Mouse (Mus musculus): ENCODE data around the gene Nanp. TPM values are rescaled to one million over a fixed set of nuclear protein-coding genes. Genes with fewer than 3 reads are reported as not detected.

Gene Nanp
- total and polyA plus RNA-seq, 3 experiments, result 15.6 to 33.0 (median 30.8) TPM

GRCm38 (mm10) chr2:151037876-151038552 lies 1.2 kb downstream of the Nanp start (continued):
- no peak for TF ChIP-seq MAX (IDR thresholded peaks at IDR 0.05; ENCODE audit: low read length)
- no peak for TF ChIP-seq POLR2AphosphoS2 (IDR thresholded peaks at IDR 0.05; ENCODE audit: low read depth, low read length)
- TF ChIP-seq E2F4 (IDR thresholded peaks at IDR 0.05; ENCODE audit: insufficient replicate concordance, low read depth, low read length), result no peak
- no peak for TF ChIP-seq CHD2 (IDR thresholded peaks at IDR 0.05; ENCODE audit: low read length)
- no peak for TF ChIP-seq POLR2A (IDR thresholded peaks at IDR 0.05; ENCODE audit: low read depth, low read length)
- no peak for TF ChIP-seq JUN (IDR thresholded peaks at IDR 0.05; ENCODE audit: insufficient read depth, low read depth, low read length)
- TF ChIP-seq USF2 (conservative IDR thresholded peaks at IDR 0.05; ENCODE audit: low read depth, low read length), result no peak
- TF ChIP-seq MYC (IDR thresholded peaks at IDR 0.05; ENCODE audit: low read depth, low read length), result 0 out of 2 replicates have a peak, but pooled peaks have one; percentile 46
- no peak for TF ChIP-seq NRF1 (IDR thresholded peaks at IDR 0.05; ENCODE audit: low read depth, low read length)
- TF ChIP-seq USF1 (IDR thresholded peaks at IDR 0.05; ENCODE audit: low read depth, low read length), result no peak
- TF ChIP-seq ZNF384 (IDR thresholded peaks at IDR 0.05; ENCODE audit: low read depth, low read length), result no peak
- TF ChIP-seq CHD1 (IDR thresholded peaks at IDR 0.05; ENCODE audit: low read depth, low read length), result no peak
- no peak for TF ChIP-seq ZKSCAN1 (IDR thresholded peaks at IDR 0.05; ENCODE audit: borderline replicate concordance, low read depth, low read length)
- no peak for TF ChIP-seq TCF12 (IDR thresholded peaks at IDR 0.05; ENCODE audit: low read depth, low read length)
- TF ChIP-seq ETS1 (conservative IDR thresholded peaks at IDR 0.05; ENCODE audit: low read depth, low read length), result no peak
- TF ChIP-seq UBTF (IDR thresholded peaks at IDR 0.05; ENCODE audit: low read depth, low read length), result no peak
- no peak for TF ChIP-seq MAZ (IDR thresholded peaks at IDR 0.05; ENCODE audit: low read depth, low read length)
- TF ChIP-seq PAX5 (IDR thresholded peaks at IDR 0.05; ENCODE audit: low read length), result no peak
- TF ChIP-seq ZC3H11A (IDR thresholded peaks at IDR 0.05; ENCODE audit: low read depth, low read length), result no peak
- TF ChIP-seq TBP (conservative IDR thresholded peaks at IDR 0.05; ENCODE audit: low read depth, low read length), result no peak

- peaks cover 0 to 20% of the 10 kb centered on the region in 2 experiments for H3K36me3 ChIP-seq (replicated peaks in 1 of 2; ENCODE audit: control insufficient read depth in 1 of 2, insufficient read depth in 1 of 2, low read length in 1 of 2)
- DNase-seq (ENCODE audit: extremely low read depth), result no peak
- peak overlapping the region; percentile 93; the same call in 1 of the 2 replicates for H3K9ac ChIP-seq (ENCODE audit: insufficient read depth, low read depth)
- peak overlapping the region; percentile 81; the same call in 1 of the 2 replicates for H3K4me2 ChIP-seq (ENCODE audit: insufficient read depth, low read depth, poor library complexity, severe bottlenecking)
- H3K27me3 ChIP-seq (replicated peaks), result no peaks in the 10 kb centered on the region
- H3K9me3 ChIP-seq (replicated peaks; ENCODE audit: low read length), result no peaks in the 10 kb centered on the region
- in situ Hi-C loops (cut with MboI; ENCODE audit: low pct_ligation_motif_present, low pct_unique_long_range_greater_than_20kb, low sequenced_read_pairs) (no loop called here), dilution Hi-C loops (cut with MboI; ENCODE audit: extremely low pct_ligation_motif_present, extremely low pct_unique_long_range_greater_than_20kb, low sequenced_read_pairs) (no loop called here)
- TF ChIP-seq MXI1 (IDR thresholded peaks at IDR 0.05; ENCODE audit: low read depth, low read length), result no peak
- no peak for TF ChIP-seq IRF4 (IDR thresholded peaks at IDR 0.05; ENCODE audit: low read depth, low read length)
- TF ChIP-seq ZMIZ1 (IDR thresholded peaks at IDR 0.05; ENCODE audit: low read depth, low read length), result no peak
- TF ChIP-seq JUN (IDR thresholded peaks at IDR 0.05; ENCODE audit: insufficient read depth, low read depth, low read length), result no peak
- TF ChIP-seq TBP (conservative IDR thresholded peaks at IDR 0.05; ENCODE audit: low read depth, low read length), result no peak
- no peak for TF ChIP-seq ETS1 (conservative IDR thresholded peaks at IDR 0.05; ENCODE audit: low read depth, low read length)
- TF ChIP-seq CHD1 (IDR thresholded peaks at IDR 0.05; ENCODE audit: low read depth, low read length), result no peak
- no peak overlapping the region for H3K4me3 ChIP-seq (replicated peaks in 1 of 3; ENCODE audit: low read depth in 2 of 3, low read length in 2 of 3, poor library complexity in 1 of 3)
- peaks cover 5 to 24% of the 10 kb centered on the region in 2 experiments; a peak in 2 of 4 replicates for H3K4me1 ChIP-seq (ENCODE audit: control insufficient read depth in 1 of 2, insufficient read depth in 2 of 2)
- peaks cover 31% of the 10 kb centered on the region for H3K79me2 ChIP-seq (replicated peaks; ENCODE audit: control insufficient read depth, extremely low read depth, insufficient read depth, poor library complexity, severe bottlenecking)
- no peak overlapping the region for H3K27ac ChIP-seq (ENCODE audit: insufficient read depth, low read depth)
Measured at GRCm38 (mm10) chr2:151037292-151037691, 1.9 kb downstream of the Nanp start.

All from CH12.LX (cell line).